Mouse (Mus musculus): ENCODE measurements around the gene Tuba4a.

- TF ChIP-seq EP300 (IDR thresholded peaks at IDR 0.05; ENCODE audit: insufficient read depth, low read depth, low read length) = no peak
- no peak for TF ChIP-seq POLR2A (IDR thresholded peaks at IDR 0.05; ENCODE audit: insufficient read depth, low read length)
- no peak for TF ChIP-seq CTCF (IDR thresholded peaks at IDR 0.05; ENCODE audit: low read depth, low read length)
Measured at GRCm38 (mm10) chr1:75248041-75248772, 28.5 kb upstream of the Tuba4a start.
